Mouse (Mus musculus): Measurements from ENCODE around the gene Plek2.

- TF ChIP-seq CTCF (IDR thresholded peaks at IDR 0.05; ENCODE audit: control insufficient read depth, insufficient read depth, insufficient replicate concordance, low read depth, low read length) (no peak), POLR2A (IDR thresholded peaks at IDR 0.05; ENCODE audit: control insufficient read depth, low read depth, low read length) (no peak)
Observed at GRCm38 (mm10) chr12:78936494-78936893, 29.7 kb upstream of the Plek2 start.

Measured in testis, adult 2 months (tissue).